Mouse (Mus musculus) heart, embryonic 16.5 days (tissue): ENCODE measurements around the gene Lat. TPM values are rescaled to one million over a fixed set of nuclear protein-coding genes. Genes with fewer than 3 reads are reported as not detected.

Source experiments
- microRNA-seq: library from miRNA; unstranded; fragments of <30 nt; microRNA quantifications from one replicate; pipeline ENCODE4, GENCODE M21; 2017
- polyA plus RNA-seq: library from polyadenylated mRNA; unstranded; fragments of >200 nt; fragmentation: Nextera tagmentation; extraction: Ambion mirVana; gene quantifications from 2 replicates; pipeline ENCODE4 v1.2.1, GENCODE M21; 2015

The Lat gene
- polyA plus RNA-seq, 1 experiment from 2014 or later = 51.1 TPM

Small RNA genes lying within 50 kb of the gene (microRNA-seq; reads per million reads assigned to microRNA genes)
- gene Mir7058 = not detected

Other genes starting within 250 kb of the Lat start
- gene Xpo6, start 169.1 kb downstream of the Lat start, polyA plus RNA-seq = 27.6 and 31.5 TPM in 2 replicates
- gene Sbk1, start 97.0 kb downstream of the Lat start, polyA plus RNA-seq = 12.1 and 13.6 TPM in 2 replicates
- gene Spns1, start 7.9 kb upstream of the Lat start, polyA plus RNA-seq = 41.1 and 45.9 TPM in 2 replicates
- 1.4 TPM in 2 replicates for gene Nfatc2ip, start 27.2 kb upstream of the Lat start, polyA plus RNA-seq
- 0.05 and 0.09 TPM in 2 replicates for gene Cd19, start 45.3 kb upstream of the Lat start, polyA plus RNA-seq
- 22.1 and 22.2 TPM in 2 replicates for gene Rabep2, start 59.2 kb upstream of the Lat start, polyA plus RNA-seq
- 1.4 and 6.4 TPM in 2 replicates for gene Atp2a1, start 93.5 kb upstream of the Lat start, polyA plus RNA-seq
- 44.3 and 46.0 TPM in 2 replicates for gene Sh2b1, start 105.9 kb upstream of the Lat start, polyA plus RNA-seq
- 224 and 229 TPM in 2 replicates for gene Tufm, start 117.8 kb upstream of the Lat start, polyA plus RNA-seq
- 29.7 and 30.6 TPM in 2 replicates for gene Atxn2l, start 133.9 kb upstream of the Lat start, polyA plus RNA-seq
- 115 and 120 TPM in 2 replicates for gene Eif3c, start 196.8 kb upstream of the Lat start, polyA plus RNA-seq
- 0.71 and 0.75 TPM in 2 replicates for gene Apobr, start 215.4 kb upstream of the Lat start, polyA plus RNA-seq
- gene Cln3, start 216.2 kb upstream of the Lat start, polyA plus RNA-seq = 20.2 TPM in 2 replicates
- not detected in 2 replicates for gene Il27, start 225.4 kb upstream of the Lat start, polyA plus RNA-seq